Mouse (Mus musculus) kidney, embryonic 15.5 days (tissue): ENCODE data around the gene Tpx2. TPM values are rescaled to one million over a fixed set of nuclear protein-coding genes. Genes with fewer than 3 reads are reported as not detected.
A peak's percentile ranks its signal among the peaks of the same experiment; 100 is the strongest.

Experiments
- ATAC-seq: fragments of 200-750 bp; cut with Nextera tagmentation; replicated peaks from 2 replicates; pipeline ENCODE4 v1.8.0; 2017; ENCODE audit warnings: moderate TSS enrichment; ENCODE audit not compliant: low FRiP score
- H3K27ac ChIP-seq: fragments of 300-500 bp; sonication (generic); 2 replicates; pipeline ENCODE4 v1.5.1; 2015; ENCODE audit warnings: mild to moderate bottlenecking, inconsistent platforms
- H3K27me3 ChIP-seq: fragments of 300-500 bp; sonication (generic); 2 replicates; pipeline ENCODE4 v1.6.1; 2015; ENCODE audit warnings: inconsistent platforms
- H3K36me3 ChIP-seq: fragments of 300-500 bp; sonication (generic); 2 replicates; pipeline ENCODE4 v1.6.1; 2015; ENCODE audit warnings: inconsistent platforms
- H3K4me1 ChIP-seq: fragments of 300-500 bp; sonication (generic); 2 replicates; pipeline ENCODE4 v1.6.1; 2015; ENCODE audit warnings: inconsistent platforms
- H3K4me2 ChIP-seq: fragments of 300-500 bp; sonication (generic); 2 replicates; pipeline ENCODE4 v1.6.1; 2015; ENCODE audit warnings: moderate library complexity, mild to moderate bottlenecking, inconsistent platforms
- H3K4me3 ChIP-seq: fragments of 300-500 bp; sonication (generic); replicated peaks from 2 replicates; pipeline ENCODE4 v1.5.1; 2015; ENCODE audit warnings: mild to moderate bottlenecking, inconsistent platforms
- H3K9ac ChIP-seq: fragments of 300-500 bp; sonication (generic); 2 replicates; pipeline ENCODE4 v1.6.1; 2015; ENCODE audit warnings: mild to moderate bottlenecking, inconsistent platforms
- H3K9me3 ChIP-seq: fragments of 300-500 bp; sonication (generic); replicated peaks from 2 replicates; pipeline ENCODE4 v1.6.1; 2016; ENCODE audit warnings: inconsistent platforms
- WGBS: fragments of 180-500 bp; shearing (Covaris S2); methylation state at CpG from one replicate; pipeline ENCODE4 v1.1.7; 2015; ENCODE audit warnings: mixed read lengths; 5-methylcytosine and 5-hydroxymethylcytosine counted together
- polyA plus RNA-seq: library from polyadenylated mRNA; unstranded; fragments of >200 nt; fragmentation: Nextera tagmentation; extraction: Ambion mirVana; gene quantifications from 2 replicates; pipeline ENCODE4 v1.2.1, GENCODE M21; 2015

Gene Tpx2
- polyA plus RNA-seq, 1 experiment from 2014 or later = 88.5 TPM

DNA sequence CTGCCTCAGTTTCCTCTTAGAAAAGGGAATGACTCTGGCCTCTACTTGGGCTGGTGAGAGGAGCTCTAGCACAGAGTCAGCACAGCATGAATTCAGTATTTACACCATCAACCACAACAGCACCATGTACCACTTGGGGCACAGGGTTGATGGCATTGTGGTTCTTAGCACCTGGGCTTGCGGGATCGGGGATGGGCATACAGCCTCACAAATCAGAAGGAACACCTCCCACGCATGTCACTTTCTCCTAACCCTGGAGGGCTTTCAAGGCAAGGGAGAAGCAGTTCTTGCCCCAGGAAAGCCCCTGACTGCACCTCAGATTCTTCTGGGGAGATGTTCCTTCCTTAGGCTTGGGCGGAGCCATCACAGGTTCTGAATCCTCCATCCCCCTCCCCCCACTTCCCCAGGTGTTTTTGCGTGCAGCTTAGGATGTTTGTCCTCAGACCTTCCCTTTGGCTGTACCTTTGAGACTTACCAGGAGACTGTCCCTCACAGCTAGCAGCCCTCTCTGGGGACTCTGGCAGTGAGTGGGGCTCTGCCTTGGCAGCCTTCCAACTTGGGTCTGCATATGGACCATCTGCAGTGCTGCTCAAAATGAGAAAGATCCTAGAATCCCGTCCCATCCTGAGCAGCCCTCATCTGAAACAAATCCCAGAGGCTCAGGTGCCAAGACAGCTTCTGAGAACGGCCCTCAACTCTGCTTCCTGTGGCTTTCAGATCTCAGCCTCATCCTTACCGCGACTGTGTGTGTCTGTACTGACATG is 58.7 kb downstream of the Tpx2 start:
- 55% methylated on average over 9 of the region's 9 CpGs for WGBS
- Histone ChIP-seq H3K4me2 (no peak overlapping the region), H3K9me3 (no peaks in the 10 kb centered on the region), H3K9ac (no peak overlapping the region), H3K4me3 (no peak overlapping the region), H3K36me3 (no peaks in the 10 kb centered on the region), H3K27me3 (peaks cover 14% of the 10 kb centered on the region), H3K4me1 (peaks cover 58% of the 10 kb centered on the region), H3K27ac (no peak overlapping the region)
- no peak for ATAC-seq

DNA sequence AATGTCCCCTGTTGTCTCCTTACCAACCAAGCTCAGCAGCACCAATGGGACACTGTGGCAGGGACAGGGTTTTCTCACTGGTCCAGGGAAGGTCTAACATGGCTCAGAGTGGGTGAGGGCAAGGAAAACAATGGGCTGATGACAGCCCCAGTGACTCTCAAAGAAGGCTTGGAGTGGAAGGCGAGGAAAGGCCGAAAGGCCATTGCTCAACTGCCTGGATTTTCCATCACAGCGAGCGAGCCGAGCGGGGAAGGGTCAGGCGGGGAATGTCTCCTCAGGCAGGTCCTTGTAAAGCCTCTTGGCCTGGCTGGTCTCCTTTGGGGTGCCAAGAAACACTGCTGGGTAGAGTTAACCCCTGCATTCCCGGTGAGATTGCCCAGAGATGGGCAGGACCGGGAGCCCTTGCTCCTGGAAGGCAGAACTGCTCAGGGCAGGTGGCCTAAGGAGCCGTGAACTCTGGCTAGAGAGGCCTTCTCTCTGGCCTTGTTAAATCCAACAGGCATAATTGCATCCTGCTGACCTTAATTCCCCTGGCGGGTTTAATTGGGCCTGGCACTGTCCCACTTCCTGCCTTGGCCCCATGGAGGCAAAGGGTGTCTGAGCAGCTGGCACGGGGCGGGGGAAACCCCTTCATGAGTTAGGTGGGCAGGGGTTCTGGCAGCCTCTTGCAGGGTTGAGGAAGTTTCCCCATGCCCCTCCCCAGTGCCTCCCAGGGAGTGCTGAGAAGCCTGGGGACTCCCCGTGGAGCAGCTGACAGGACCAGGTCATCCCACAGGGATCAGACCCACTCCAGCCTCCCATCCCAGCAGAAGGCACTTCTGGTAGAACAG is 59.6 kb downstream of the Tpx2 start:
- Histone ChIP-seq H3K9ac (no peak overlapping the region), H3K9me3 (no peaks in the 10 kb centered on the region), H3K4me1 (peaks cover 51% of the 10 kb centered on the region), H3K4me2 (no peak overlapping the region), H3K27me3 (peaks cover 23% of the 10 kb centered on the region), H3K36me3 (no peaks in the 10 kb centered on the region), H3K27ac (no peak overlapping the region), H3K4me3 (no peak overlapping the region)
- 61% methylated on average over 14 of the region's 14 CpGs for whole genome bisulfite sequencing
- no peak for ATAC-seq

DNA sequence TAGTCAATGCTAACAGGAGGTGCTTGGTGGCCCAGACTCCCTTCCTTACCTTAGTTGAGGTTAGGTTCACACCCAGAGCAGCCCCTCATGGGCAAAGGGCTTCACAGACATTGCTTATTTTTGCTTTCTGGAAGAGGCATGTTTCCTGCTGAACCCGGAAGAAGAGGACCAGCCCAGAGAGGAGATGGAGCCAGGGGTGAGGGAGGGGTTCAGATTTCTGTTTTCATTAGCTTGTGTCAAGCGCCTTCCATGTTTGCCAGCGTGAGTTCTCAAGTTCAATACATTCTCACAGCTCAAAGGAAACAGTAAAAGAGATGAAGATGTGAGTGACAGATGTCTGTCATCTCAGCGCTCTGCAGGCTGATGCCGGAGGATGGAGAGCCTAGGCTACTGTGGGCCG is 62.1 kb downstream of the Tpx2 start:
- WGBS = 57% methylated on average over 6 of the region's 6 CpGs

GRCm38 (mm10) chr2:152911031-152911430 is 63.3 kb downstream of the Tpx2 start, which contains the start of gene Mylk2:
Gene Mylk2, plus strand, starts transcription at chr2:152911352.
- WGBS = 12% methylated on average over 12 of the region's 12 CpGs

More for the DNA sequence above, 62.1 kb downstream of the Tpx2 start:
- H3K4me2 ChIP-seq = no peak overlapping the region
- H3K4me1 ChIP-seq = peaks cover 40% of the 10 kb centered on the region
- ATAC-seq = no peak
- no peak overlapping the region for H3K4me3 ChIP-seq
- H3K9ac ChIP-seq = no peak overlapping the region
- no peak overlapping the region for H3K27ac ChIP-seq
- H3K9me3 ChIP-seq = no peaks in the 10 kb centered on the region
- no peaks in the 10 kb centered on the region for H3K36me3 ChIP-seq
- peaks cover 37% of the 10 kb centered on the region for H3K27me3 ChIP-seq

DNA sequence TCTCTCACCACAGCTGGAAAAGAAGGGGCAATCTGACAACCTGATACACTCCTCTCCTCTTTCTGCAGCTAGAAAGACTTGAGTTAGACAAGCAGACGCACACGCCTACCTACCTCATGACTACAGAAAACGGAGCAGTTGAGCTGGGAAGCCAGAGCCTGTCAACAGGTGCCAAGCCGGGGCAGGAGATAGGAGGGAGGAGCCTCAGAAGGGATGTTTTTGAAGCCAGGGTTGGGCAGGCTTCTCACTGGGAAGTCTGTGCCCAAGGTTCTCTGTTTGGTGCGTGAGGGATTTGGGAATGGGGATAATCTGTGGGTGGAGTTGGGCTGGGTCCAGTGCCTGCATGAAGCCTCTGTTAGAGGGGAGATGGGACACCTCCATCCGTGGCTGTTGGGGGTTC is 63.7 kb downstream of the Tpx2 start:
- Histone ChIP-seq H3K27ac (no peak overlapping the region), H3K9me3 (no peaks in the 10 kb centered on the region), H3K27me3 (peaks cover 37% of the 10 kb centered on the region), H3K4me3 (no peak overlapping the region), H3K9ac (no peak overlapping the region), H3K4me1 (peaks cover 32% of the 10 kb centered on the region), H3K4me2 (no peak overlapping the region), H3K36me3 (no peaks in the 10 kb centered on the region)
- no peak for ATAC-seq
- 35% methylated on average over 6 of the region's 6 CpGs for WGBS

More at GRCm38 (mm10) chr2:152911031-152911430, 63.3 kb downstream of the Tpx2 start, which contains the start of gene Mylk2:
- Histone ChIP-seq H3K36me3 (no peaks in the 10 kb centered on the region), H3K27ac (no peak within 1 kb of the TSS), H3K9me3 (no peaks in the 10 kb centered on the region), H3K27me3 (peaks cover 37% of the 10 kb centered on the region), H3K4me2 (no peak within 1 kb of the TSS), H3K9ac (no peak within 1 kb of the TSS), H3K4me3 (no peak within 1 kb of the TSS), H3K4me1 (peaks cover 36% of the 10 kb centered on the region)
- no peak for ATAC-seq

DNA sequence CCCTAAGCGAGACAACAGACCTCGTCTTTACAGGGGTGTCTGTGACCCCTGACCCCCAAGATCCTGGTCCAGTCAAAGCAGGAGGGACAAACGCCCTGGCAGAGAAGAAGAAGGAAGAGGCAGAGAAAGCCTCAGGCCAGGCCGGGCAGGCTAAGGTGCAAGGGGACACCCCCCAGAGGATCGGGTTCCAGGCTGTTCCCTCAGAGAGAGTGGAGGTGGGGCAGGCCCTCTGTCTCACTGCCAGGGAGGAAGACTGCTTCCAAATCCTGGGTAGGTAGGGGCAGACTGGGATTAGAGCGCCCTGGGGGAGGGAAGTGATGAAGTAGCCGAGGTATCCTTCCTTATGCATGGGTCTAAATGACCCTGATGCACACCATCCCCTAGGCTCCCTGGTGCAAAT is 65.7 kb downstream of the Tpx2 start:
- Histone ChIP-seq H3K4me2 (no peak overlapping the region), H3K9me3 (no peaks in the 10 kb centered on the region), H3K4me3 (no peak overlapping the region), H3K9ac (no peak overlapping the region), H3K36me3 (no peaks in the 10 kb centered on the region), H3K27me3 (peaks cover 42% of the 10 kb centered on the region), H3K27ac (no peak overlapping the region), H3K4me1 (peaks cover 29% of the 10 kb centered on the region)
- WGBS = 20% methylated on average over 7 of the region's 7 CpGs
- no peak for ATAC-seq

DNA sequence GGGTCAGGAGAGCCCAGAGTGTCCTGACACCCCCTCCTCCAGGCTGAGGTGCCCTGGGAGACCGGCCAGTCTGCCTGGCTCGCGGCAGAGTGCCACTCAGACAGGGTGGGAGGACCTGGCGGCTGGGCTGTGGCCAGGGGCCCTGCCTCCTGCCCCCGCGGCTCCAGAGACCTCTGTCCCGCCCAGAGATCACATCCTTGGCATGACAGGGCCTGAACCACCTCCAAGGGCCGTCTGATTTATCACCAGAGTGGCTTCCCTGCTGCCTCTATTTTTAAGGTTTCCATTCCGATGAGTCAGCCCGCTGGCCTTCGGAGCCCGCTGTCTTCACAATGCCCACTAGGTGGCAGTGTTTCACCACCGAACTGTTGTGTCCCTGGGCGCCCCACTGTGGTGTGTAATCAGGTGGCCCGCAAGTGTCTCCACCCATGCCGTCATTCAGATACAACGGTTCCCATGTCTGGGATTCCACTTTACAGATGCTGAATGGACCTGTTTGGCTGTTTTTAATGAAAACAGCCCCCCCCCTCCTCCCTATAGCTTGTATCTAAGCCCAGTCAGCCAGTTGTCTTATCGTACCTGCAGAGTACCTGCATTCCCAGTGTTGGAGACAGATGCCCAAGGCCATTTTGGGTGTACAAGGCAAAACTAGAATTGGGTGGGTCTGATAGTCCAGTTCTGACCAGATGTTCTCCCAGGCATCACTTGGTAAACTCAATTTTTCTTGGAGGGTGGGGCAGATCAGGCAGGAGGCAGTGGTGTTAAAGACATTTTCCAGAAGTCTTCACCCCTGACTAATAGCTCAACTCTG is 66.8 kb downstream of the Tpx2 start:
- H3K4me1 ChIP-seq = peaks cover 35% of the 10 kb centered on the region
- H3K4me2 ChIP-seq = peak overlapping the region; percentile 49
- peaks cover 42% of the 10 kb centered on the region for H3K27me3 ChIP-seq
- WGBS = 2% methylated on average over 18 of the region's 18 CpGs
- no peak overlapping the region for H3K27ac ChIP-seq
- H3K9ac ChIP-seq = no peak overlapping the region
- H3K36me3 ChIP-seq = no peaks in the 10 kb centered on the region
- H3K4me3 ChIP-seq = peak overlapping the region; percentile 20
- no peaks in the 10 kb centered on the region for H3K9me3 ChIP-seq
- ATAC-seq = peak; percentile 75

DNA sequence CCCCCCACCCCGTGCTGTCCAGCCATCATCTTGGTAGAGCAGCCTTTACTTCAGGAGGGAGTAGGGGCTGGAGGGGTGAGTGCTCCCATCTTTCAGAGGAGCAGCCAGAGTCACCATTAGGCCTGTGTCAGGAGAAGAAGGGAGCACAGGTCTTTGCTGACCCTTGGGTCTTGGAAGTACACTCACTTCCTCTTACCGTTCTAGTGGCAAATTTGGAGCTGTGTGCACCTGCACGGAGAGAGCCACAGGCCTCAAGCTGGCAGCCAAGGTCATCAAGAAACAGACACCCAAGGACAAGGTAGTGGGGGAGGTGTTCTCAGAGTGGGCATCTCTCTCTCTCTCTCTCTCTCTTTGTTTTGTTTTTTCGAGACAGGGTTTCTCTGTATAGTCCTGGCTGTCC is 67.7 kb downstream of the Tpx2 start:
- Histone ChIP-seq H3K9ac (no peak overlapping the region), H3K4me1 (peaks cover 35% of the 10 kb centered on the region), H3K27me3 (peaks cover 38% of the 10 kb centered on the region), H3K27ac (no peak overlapping the region), H3K4me3 (no peak overlapping the region), H3K4me2 (no peak overlapping the region), H3K36me3 (no peaks in the 10 kb centered on the region), H3K9me3 (no peaks in the 10 kb centered on the region)
- 61% methylated on average over 4 of the region's 4 CpGs for WGBS
- no peak for ATAC-seq

DNA sequence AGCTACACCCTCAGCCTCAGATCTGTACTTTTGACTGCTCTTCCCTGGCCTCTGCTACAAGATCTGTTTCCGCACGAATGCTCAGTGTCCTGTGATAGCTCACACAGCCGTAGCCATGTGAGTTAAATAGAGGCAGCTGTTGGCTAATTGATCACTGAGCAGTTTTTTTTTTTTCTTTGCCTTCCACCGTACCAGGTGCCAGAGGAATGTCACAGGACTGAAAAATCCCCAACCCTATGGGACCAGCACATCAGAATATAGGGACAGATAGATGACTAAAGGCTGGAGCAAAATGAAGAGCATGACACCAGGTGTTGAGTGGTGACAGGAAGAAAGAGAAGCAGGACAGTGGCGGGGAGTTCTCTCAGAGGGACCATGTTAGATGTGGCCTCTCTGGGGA is 68.3 kb downstream of the Tpx2 start:
- WGBS = 47% methylated on average over 5 of the region's 5 CpGs
- Histone ChIP-seq H3K9ac (no peak overlapping the region), H3K27ac (no peak overlapping the region), H3K36me3 (no peaks in the 10 kb centered on the region), H3K27me3 (peaks cover 31% of the 10 kb centered on the region), H3K4me2 (no peak overlapping the region), H3K4me1 (peaks cover 31% of the 10 kb centered on the region), H3K4me3 (no peak overlapping the region), H3K9me3 (no peaks in the 10 kb centered on the region)
- no peak for ATAC-seq

- Histone ChIP-seq H3K4me3 (no peak overlapping the region), H3K27ac (no peak overlapping the region), H3K9me3 (no peaks in the 10 kb centered on the region), H3K9ac (no peak overlapping the region), H3K4me2 (no peak overlapping the region), H3K36me3 (no peaks in the 10 kb centered on the region), H3K4me1 (peaks cover 35% of the 10 kb centered on the region), H3K27me3 (peaks cover 16% of the 10 kb centered on the region)
- no peak for ATAC-seq
- 56% methylated on average over 9 of the region's 9 CpGs for WGBS
Measured at GRCm38 (mm10) chr2:152917671-152918070, 69.9 kb downstream of the Tpx2 start.

GRCm38 (mm10) chr2:152922376-152922775 is 74.6 kb downstream of the Tpx2 start:
- Histone ChIP-seq H3K9ac (no peak overlapping the region), H3K4me3 (no peak overlapping the region), H3K4me2 (no peak overlapping the region), H3K36me3 (no peaks in the 10 kb centered on the region), H3K4me1 (peaks cover 56% of the 10 kb centered on the region), H3K27me3 (no peaks in the 10 kb centered on the region), H3K9me3 (no peaks in the 10 kb centered on the region), H3K27ac (no peak overlapping the region)
- ATAC-seq = no peak
- WGBS = 45% methylated on average over 7 of the region's 7 CpGs

DNA sequence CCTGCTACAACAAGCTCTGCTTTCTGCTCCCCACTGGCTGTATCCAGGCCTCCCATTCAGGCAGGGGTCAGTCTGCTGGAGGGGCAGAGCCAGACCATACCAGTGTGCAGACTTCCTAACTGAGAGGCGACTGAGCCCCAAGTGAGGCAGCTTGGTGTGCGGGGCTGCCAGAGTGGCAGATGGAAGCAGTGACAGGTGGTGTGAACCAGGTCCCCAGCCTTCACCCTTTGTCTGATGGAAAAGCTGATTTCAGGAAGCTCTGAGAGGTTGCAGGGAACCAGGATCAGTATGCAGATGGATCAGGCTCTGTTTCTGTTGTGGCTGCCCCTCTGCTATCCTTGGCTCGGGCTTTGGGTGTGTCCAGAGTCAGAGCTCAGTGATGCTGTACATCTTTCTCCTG is 75.9 kb downstream of the Tpx2 start:
- 69% methylated on average over 3 of the region's 3 CpGs for WGBS

More for the DNA sequence above, 75.9 kb downstream of the Tpx2 start:
- Histone ChIP-seq H3K9ac (no peak overlapping the region), H3K27me3 (no peaks in the 10 kb centered on the region), H3K4me1 (peaks cover 61% of the 10 kb centered on the region), H3K4me2 (no peak overlapping the region), H3K36me3 (no peaks in the 10 kb centered on the region), H3K4me3 (no peak overlapping the region), H3K27ac (peak overlapping the region; percentile 24), H3K9me3 (no peaks in the 10 kb centered on the region)
- ATAC-seq = no peak
